Mouse (Mus musculus) lung, embryonic 14.5 days (tissue): ENCODE results near the gene Olfr1369-ps1. TPM values are rescaled to one million over a fixed set of nuclear protein-coding genes. Genes with fewer than 3 reads are reported as not detected.
A peak's percentile ranks its signal among the peaks of the same experiment; 100 is the strongest.

Experiments
- ATAC-seq: fragments of 200-750 bp; cut with Nextera tagmentation; 2 replicates; pipeline ENCODE4 v1.8.0; 2017; ENCODE audit warnings: mild to moderate bottlenecking, moderate TSS enrichment, moderate library complexity; ENCODE audit not compliant: insufficient read depth
- DNase-seq: peaks from one replicate; pipeline ENCODE4 v3.0.0-alpha.2; 2015
- H3K27ac ChIP-seq: fragments of 300-500 bp; sonication (generic); 2 replicates; pipeline ENCODE4 v1.5.1; 2014; ENCODE audit warnings: low read depth, mild to moderate bottlenecking, moderate library complexity
- H3K27me3 ChIP-seq: fragments of 300-500 bp; sonication (generic); 2 replicates; pipeline ENCODE4 v1.6.1; 2014; ENCODE audit warnings: low read length, control low read depth; ENCODE audit not compliant: insufficient read depth
- H3K36me3 ChIP-seq: fragments of 300-500 bp; sonication (generic); 2 replicates; pipeline ENCODE4 v1.6.1; 2014; ENCODE audit warnings: control low read depth; ENCODE audit not compliant: insufficient read depth
- H3K4me1 ChIP-seq: fragments of 300-500 bp; sonication (generic); 2 replicates; pipeline ENCODE4 v1.6.1; 2014; ENCODE audit warnings: antibody characterized with exemption, control low read depth; ENCODE audit not compliant: insufficient read depth
- H3K4me2 ChIP-seq: fragments of 300-500 bp; sonication (generic); 2 replicates; pipeline ENCODE4 v1.6.1; 2014; ENCODE audit warnings: mild to moderate bottlenecking
- H3K4me3 ChIP-seq: fragments of 300-500 bp; sonication (generic); 2 replicates; pipeline ENCODE4 v1.5.1; 2014; ENCODE audit warnings: low read depth, low read length
- H3K9ac ChIP-seq: fragments of 300-500 bp; sonication (generic); 2 replicates; pipeline ENCODE4 v1.6.1; 2014
- H3K9me3 ChIP-seq: fragments of 300-500 bp; sonication (generic); 2 replicates; pipeline ENCODE4 v1.6.1; 2016; ENCODE audit warnings: low read depth, low read length, control low read depth
- CTCF ChIP-seq: IDR thresholded peaks from 2 replicates; pipeline ENCODE4 v1.5.1; 2016; ENCODE audit warnings: antibody characterized with exemption, low read depth
- WGBS: fragments of 180-500 bp; shearing (Covaris S2); extraction: QIAGEN DNeasy Blood & Tissue Kit; methylation state at CpG from one replicate; pipeline ENCODE4 v1.1.7; 2014; 5-methylcytosine and 5-hydroxymethylcytosine counted together
- polyA plus RNA-seq: library from polyadenylated mRNA; unstranded; fragments of >200 nt; fragmentation: Nextera tagmentation; extraction: Ambion mirVana; gene quantifications from 2 replicates; pipeline ENCODE4 v1.2.1, GENCODE M21; 2014

The Olfr1369-ps1 gene
- polyA plus RNA-seq, 1 experiment from 2014 or later, result not detected

GRCm38 (mm10) chr13:21142421-21142820 lies 31.1 kb downstream of the Olfr1369-ps1 start:
- H3K27ac ChIP-seq, result no peak overlapping the region
- DNase-seq, result no peak
- no peak for ATAC-seq
- H3K4me1 ChIP-seq, result no peaks in the 10 kb centered on the region
- H3K4me3 ChIP-seq, result no peak overlapping the region
- H3K36me3 ChIP-seq, result no peaks in the 10 kb centered on the region
- WGBS, result 29% methylated on average over 8 of the region's 8 CpGs
- no peaks in the 10 kb centered on the region for H3K27me3 ChIP-seq
- peak; percentile 53; the same call in 1 of the 2 replicates for TF ChIP-seq CTCF
- H3K4me2 ChIP-seq, result no peak overlapping the region
- no peak overlapping the region for H3K9ac ChIP-seq
- no peaks in the 10 kb centered on the region for H3K9me3 ChIP-seq

GRCm38 (mm10) chr13:21145767-21146166 lies 34.5 kb downstream of the Olfr1369-ps1 start, which contains the start of gene Olfr1368:
Gene Olfr1368 (minus strand): TSS chr13:21145867.
- no peak within 1 kb of the TSS for H3K4me2 ChIP-seq
- H3K27me3 ChIP-seq, result no peaks in the 10 kb centered on the region
- H3K27ac ChIP-seq, result no peak within 1 kb of the TSS
- no peaks in the 10 kb centered on the region for H3K4me1 ChIP-seq
- no peak within 1 kb of the TSS for H3K4me3 ChIP-seq
- no peaks in the 10 kb centered on the region for H3K9me3 ChIP-seq
- 65% methylated on average over 4 of the region's 4 CpGs for WGBS
- H3K9ac ChIP-seq, result no peak within 1 kb of the TSS
- ATAC-seq (no peak), DNase-seq (no peak)
- no peak for TF ChIP-seq CTCF
- no peaks in the 10 kb centered on the region for H3K36me3 ChIP-seq

- Histone ChIP-seq H3K9me3 (no peaks in the 10 kb centered on the region), H3K9ac (no peak overlapping the region), H3K27me3 (no peaks in the 10 kb centered on the region), H3K4me2 (no peak overlapping the region), H3K4me3 (no peak overlapping the region), H3K36me3 (no peaks in the 10 kb centered on the region), H3K4me1 (no peaks in the 10 kb centered on the region), H3K27ac (no peak overlapping the region)
- no peak for TF ChIP-seq CTCF
- DNase-seq (no peak), ATAC-seq (no peak)
- WGBS, result 74% methylated on average over 5 of the region's 5 CpGs
These were observed 44.6 kb downstream of the Olfr1369-ps1 start for GRCm38 (mm10) chr13:21155888-21156287.

GRCm38 (mm10) chr13:21158071-21158470 lies 46.8 kb downstream of the Olfr1369-ps1 start:
- Histone ChIP-seq H3K4me1 (no peaks in the 10 kb centered on the region), H3K27me3 (no peaks in the 10 kb centered on the region), H3K9ac (no peak overlapping the region), H3K4me3 (peak overlapping the region; percentile 65; the same call in 1 of the 2 replicates), H3K4me2 (peak overlapping the region; percentile 92), H3K9me3 (no peaks in the 10 kb centered on the region), H3K36me3 (no peaks in the 10 kb centered on the region), H3K27ac (no peak overlapping the region)
- ATAC-seq (no peak), DNase-seq (no peak)
- no peak for TF ChIP-seq CTCF
- 9% methylated on average over 9 of the region's 9 CpGs for WGBS

GRCm38 (mm10) chr13:21158785-21159474 lies 47.6 kb downstream of the Olfr1369-ps1 start:
- peak; percentile 36 for ATAC-seq

GRCm38 (mm10) chr13:21159475-21159819 lies 48.2 kb downstream of the Olfr1369-ps1 start:
- ATAC-seq (no peak), DNase-seq (peak; percentile 53)
- under 1% methylated on average over 15 of the region's 15 CpGs for WGBS
- peak overlapping the region; percentile 47 for H3K9ac ChIP-seq
- peak overlapping the region; percentile 92 for H3K4me2 ChIP-seq
- TF ChIP-seq CTCF, result no peak
- H3K36me3 ChIP-seq, result no peaks in the 10 kb centered on the region
- peak overlapping the region; percentile 65 for H3K4me3 ChIP-seq
- no peaks in the 10 kb centered on the region for H3K9me3 ChIP-seq
- H3K27me3 ChIP-seq, result no peaks in the 10 kb centered on the region
- H3K4me1 ChIP-seq, result no peaks in the 10 kb centered on the region
- no peak overlapping the region for H3K27ac ChIP-seq

More at GRCm38 (mm10) chr13:21158785-21159474, 47.6 kb downstream of the Olfr1369-ps1 start:
- Histone ChIP-seq H3K27me3 (no peaks in the 10 kb centered on the region), H3K27ac (no peak overlapping the region), H3K4me1 (no peaks in the 10 kb centered on the region), H3K36me3 (no peaks in the 10 kb centered on the region), H3K9ac (peak overlapping the region; percentile 47), H3K4me2 (peak overlapping the region; percentile 92), H3K9me3 (no peaks in the 10 kb centered on the region), H3K4me3 (peak overlapping the region; percentile 65)
- DNase-seq, result peak; percentile 96
- WGBS, result under 1% methylated on average over 19 of the region's 19 CpGs
- TF ChIP-seq CTCF, result peak; percentile 88

GRCm38 (mm10) chr13:21160041-21160511 lies 48.8 kb downstream of the Olfr1369-ps1 start:
- TF ChIP-seq CTCF, result no peak
- Histone ChIP-seq H3K4me1 (no peaks in the 10 kb centered on the region), H3K4me3 (peak overlapping the region; percentile 65), H3K36me3 (no peaks in the 10 kb centered on the region), H3K9ac (peak overlapping the region; percentile 47), H3K4me2 (peak overlapping the region; percentile 92), H3K27me3 (no peaks in the 10 kb centered on the region), H3K9me3 (no peaks in the 10 kb centered on the region), H3K27ac (no peak overlapping the region)
- WGBS, result under 1% methylated on average over 16 of the region's 16 CpGs
- DNase-seq, result no peak
- ATAC-seq, result peak; percentile 32
